Mouse (Mus musculus) activated CD4-positive, CD25-positive, alpha-beta regulatory T cell, adult 4 months (primary cell): Measurements from ENCODE around the gene Prrg4. TPM values are rescaled to one million over a fixed set of nuclear protein-coding genes. Genes with fewer than 3 reads are reported as not detected.
"Not testable (repeated sequence)": the region's sequence is repeated elsewhere in the genome, so short reads cannot be mapped to it uniquely, and the experiment has no call there.

ENCODE experiments used
- ATAC-seq: one replicate; pipeline ENCODE4 v1.8.0; 2017
- polyA plus RNA-seq, 2 experiments: library from polyadenylated mRNA; unstranded; fragments of 100-300 nt; shearing (Covaris generic); gene quantifications; one replicate each; pipeline ENCODE4 v1.2.1; 2017

The Prrg4 gene
- polyA plus RNA-seq, 2 experiments from 2014 or later: 1.2 to 1.4 TPM

DNA sequence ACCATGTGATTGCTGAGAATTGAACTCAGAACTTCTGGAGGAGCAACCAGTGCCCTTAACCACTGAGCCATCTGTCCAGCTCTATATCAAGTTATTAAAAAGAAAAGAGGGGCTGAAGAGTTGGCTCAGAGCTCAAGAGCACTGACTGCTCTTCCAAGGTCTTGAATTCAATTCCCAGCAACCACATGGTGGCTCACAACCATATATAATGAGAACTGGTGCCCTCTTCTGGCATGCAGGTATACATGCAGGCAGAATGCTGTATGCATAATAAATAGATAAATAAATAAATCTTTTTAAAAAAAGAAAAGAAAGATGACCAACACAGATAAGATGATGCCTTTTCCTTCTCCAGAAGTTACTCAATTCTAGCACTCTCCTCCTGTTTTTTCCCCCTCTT is 8.7 kb downstream of the Prrg4 start:
- ATAC-seq: no peak

DNA sequence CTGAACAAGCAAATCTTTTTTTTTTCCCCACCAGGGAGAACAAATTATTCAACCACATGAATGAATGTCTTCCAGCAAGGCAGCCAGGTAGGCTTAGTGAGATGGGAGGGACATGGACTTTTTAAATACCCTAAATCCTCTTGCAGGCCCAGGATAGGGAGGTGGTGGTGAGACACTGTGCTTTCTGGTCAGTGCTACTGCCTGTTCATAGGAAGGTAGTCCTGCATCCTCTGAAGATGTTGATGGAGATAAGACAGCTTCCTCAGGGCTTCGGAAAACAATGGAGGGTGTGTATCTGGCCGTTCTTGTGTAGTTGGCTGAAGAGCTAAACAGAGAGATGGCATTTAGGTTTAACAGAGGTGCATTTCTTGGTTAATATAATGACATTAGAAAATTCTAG is 17.2 kb downstream of the Prrg4 start:
- ATAC-seq: no peak

DNA sequence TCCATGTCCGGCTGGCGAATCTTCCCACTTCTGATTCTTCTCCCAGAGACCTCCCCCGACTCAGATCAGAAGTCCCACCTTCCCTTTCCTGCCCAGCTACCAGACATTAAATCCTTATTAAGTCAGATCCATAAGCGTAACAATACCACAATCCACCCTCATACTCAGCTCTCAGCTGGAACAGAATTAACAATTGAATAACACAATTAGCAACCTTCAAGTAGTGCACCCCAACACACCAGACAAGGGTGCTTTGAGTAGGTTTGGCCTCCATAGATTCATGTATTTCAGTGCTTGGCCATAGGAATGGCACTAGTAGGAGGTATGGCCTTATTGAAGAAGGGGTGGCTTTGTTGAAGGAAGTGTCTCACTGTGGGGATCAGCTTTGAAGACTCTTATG is 23.5 kb downstream of the Prrg4 start:
- no peak for ATAC-seq

DNA sequence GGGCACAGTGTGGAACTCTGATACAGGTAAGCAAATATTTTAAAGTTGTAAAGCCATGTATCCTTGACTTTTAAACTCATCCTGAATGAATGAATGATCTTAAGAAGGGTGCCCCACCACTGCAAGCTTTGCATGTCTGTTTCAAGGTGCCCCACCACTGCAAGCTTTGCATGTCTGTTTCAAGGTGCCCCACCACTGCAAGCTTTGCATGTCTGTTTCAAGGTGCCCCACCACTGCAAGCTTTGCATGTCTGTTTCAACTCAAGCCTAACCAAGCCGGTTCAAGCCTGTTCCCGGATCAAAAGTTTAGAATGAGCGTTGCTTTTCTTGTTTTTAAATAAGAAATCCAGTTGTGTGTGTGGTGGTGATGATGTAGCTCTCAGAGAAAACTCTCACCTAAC is 30.9 kb downstream of the Prrg4 start:
- ATAC-seq: not testable (repeated sequence)

DNA sequence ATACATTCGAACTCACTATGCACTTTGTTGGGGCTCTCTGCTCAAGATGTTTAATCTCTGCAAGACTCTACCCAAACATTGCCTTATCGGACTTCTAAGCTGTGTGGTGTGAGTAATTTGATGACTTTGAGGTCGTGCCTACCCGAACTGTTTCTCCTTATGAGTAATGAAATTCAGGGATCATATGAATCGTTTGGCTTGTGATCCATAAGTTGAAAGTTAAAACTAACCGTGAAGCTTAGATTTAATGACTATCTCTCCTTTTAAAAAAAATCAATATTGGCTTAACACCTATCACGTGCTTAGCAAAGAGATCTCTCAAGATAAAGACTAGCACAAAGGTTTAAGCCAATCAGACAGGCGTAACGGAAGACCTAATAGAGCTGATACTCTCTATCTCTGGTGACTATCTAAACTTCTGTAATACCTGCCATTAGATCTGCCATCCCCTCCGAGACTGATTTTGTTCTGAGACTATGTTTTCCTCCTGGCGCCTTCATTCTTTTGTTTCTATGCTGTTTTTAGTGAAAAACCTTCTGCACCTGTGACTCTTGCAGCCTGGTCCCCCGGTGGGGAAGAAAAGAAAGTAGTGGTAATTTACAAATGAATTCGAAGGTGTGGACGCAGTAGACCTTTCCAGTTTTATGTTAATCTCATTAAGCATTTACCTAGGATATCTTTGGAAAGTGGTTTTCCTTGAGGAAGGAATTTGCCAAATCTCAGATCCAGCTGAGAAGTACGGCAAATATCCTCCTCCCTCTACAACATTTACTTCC is 31.9 kb downstream of the Prrg4 start:
- ATAC-seq: peak; percentile 17

DNA sequence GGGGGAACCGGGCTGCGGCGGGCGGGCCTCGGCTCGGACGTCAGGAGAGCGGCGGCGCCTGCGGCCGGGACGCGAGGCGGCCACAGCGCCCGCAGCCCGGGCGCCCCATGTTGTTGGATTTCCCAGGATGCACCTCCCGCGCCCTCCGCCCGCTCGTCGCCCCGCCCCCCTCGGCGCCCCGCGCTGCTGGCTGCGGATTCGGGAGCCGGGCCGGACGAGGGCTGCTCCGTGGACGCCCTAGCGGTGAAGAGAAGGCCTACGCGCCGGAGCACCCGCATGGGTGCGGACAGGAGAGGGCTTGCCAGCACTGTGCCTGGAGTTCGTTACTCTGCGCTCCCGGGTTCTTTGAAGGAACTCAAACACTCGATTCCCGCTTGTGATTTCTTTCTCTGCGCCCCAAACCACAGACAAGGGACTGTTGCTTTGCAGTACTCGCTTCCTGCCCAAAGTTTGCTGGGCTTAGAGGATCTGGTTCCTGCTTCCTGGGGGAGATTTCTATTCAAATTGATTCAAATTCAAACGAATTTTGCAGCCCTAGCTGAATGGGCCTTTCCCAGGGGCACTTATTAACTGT is 32.7 kb downstream of the Prrg4 start:
- ATAC-seq: peak; percentile 71

DNA sequence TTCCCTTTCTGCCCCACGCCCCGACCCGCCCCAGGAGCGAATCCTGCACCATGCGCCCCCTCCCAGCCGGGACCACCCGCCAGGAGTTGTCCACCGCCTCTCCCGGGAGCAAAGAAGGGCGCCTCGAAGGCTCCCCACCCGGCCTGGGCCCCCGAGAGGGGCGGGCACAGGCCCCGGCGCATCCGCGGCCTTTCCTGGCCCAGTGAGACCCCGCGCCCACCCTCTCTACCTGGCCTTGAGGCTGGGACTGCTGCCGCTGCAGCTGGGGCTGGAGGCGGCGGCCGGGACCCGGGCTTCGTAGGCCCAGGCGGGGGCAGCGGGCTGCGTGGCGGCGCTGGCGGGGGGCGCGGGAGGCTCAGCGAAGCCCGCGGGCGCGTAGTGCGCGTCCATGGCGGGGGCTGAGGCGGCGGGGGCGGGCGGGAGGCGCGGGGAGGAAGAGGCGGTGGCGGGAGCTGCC is 33.3 kb downstream of the Prrg4 start, which contains the start of gene Qser1:
TSS of gene Qser1 (minus strand) at position 390 of the 457 bp plus-strand sequence.
- no peak for ATAC-seq

DNA sequence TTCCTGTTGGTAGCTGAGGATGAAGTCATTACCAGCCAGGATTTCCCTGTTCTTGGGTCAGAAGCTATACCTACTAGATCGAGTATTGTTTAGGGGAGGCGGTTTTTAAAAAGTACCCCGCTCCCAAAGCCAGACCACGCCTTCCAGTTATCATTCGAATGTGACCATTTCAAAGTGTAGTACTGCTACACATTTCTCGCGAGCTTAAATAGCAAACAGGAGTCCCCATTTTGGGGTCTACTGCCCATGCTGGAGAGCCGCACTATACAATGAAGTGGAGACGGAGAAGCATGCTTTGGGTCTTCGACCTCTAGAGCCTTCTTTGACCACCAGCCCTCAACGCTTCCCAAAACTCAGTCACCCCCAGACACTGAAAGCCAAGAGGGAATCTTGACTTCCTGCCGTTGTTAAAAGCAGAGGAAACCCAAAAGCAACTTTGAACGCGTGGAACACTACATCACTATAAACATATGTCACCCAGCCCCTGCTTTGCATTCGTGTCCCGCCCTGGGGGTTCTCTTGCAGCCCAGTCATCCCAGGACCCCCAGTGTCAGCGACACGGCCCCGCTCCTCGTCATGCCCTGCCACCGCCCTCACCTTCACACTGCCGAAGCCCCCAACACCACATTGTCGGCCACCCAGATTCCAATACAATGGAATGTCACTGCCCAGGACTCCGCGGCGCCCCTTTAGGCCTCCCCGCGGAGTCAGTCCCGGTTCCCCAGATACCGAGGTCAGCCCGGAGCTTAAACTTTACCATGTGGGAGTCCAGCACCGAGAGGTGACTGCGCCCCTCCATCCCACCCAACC is 33.9 kb downstream of the Prrg4 start:
- ATAC-seq: peak; percentile 26

DNA sequence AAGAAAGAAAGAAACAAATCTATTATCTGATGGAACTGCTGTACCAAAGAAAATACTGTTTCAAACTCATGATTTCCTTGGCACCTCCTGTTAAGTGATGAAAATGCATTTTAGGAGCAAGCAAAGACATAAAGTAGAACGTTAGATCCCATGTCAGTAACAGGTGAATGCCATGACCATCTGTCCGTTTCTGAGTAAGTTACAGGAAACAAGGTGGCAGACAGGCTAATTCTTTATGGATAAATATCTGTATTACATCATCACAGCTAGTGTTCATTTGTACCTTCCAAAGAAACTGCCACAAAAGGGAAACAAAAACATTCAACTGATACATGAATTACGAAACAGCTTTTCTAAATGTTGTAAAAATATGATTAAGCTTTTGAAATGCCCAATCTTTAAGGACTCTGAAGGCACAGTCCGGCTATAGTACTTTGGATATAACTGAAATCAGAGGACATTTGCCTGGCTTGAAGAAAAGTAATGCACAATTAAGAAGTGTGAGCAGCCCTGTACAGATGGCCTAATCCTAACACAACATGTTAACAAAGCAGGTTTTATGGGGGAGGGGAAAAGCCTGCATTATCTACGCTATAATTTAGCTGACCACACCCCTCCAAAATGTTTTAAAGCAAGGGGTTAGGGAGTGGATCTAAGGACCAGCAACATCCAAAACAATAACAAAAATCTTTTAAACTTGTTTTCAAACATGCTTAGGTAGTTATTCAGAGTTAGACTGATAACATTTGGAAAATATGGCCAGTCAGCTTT is 35.3 kb downstream of the Prrg4 start:
- no peak for ATAC-seq

DNA sequence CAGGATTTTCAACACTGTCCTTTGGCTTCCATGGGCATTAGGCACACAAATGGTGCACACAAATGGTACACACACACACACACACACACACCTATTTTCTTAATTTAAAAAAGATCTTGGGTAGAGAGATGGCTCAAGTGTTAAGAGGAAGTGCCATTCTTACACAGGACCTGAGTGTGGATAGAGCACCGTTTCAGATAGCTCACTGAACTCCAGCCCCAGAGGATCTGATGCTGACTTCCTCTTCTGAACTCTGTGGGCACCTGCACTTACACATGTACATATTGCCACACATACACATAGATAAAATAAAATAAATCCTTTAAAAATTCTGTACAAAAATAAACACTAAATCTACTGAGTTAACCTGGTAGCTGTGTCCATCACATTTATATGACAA is 44.2 kb downstream of the Prrg4 start:
- no peak for ATAC-seq

Other genes starting within 250 kb of the Prrg4 start
- gene Tcp11l1, start 137.7 kb downstream of the Prrg4 start, polyA plus RNA-seq: 1 to 10 TPM in 1 of 2 experiments, not detected in 1; 1.3 TPM
- gene Pin1rt1, start 133.5 kb downstream of the Prrg4 start, polyA plus RNA-seq: not detected
- not detected for gene Depdc7, start 107.0 kb downstream of the Prrg4 start, polyA plus RNA-seq
- gene Qser1, start 33.1 kb downstream of the Prrg4 start, polyA plus RNA-seq: 1 to 10 TPM in 1 of 2 experiments, under 1 TPM in 1; 0.93 to 1.2 TPM
- 1 to 10 TPM; 3.3 to 5.2 TPM for gene Ccdc73, start 17.9 kb upstream of the Prrg4 start, polyA plus RNA-seq
- 100 to 1,000 TPM; 394 to 437 TPM for gene Eif3m, start 167.2 kb upstream of the Prrg4 start, polyA plus RNA-seq
- not detected for gene Gm11060, start 242.1 kb upstream of the Prrg4 start, polyA plus RNA-seq